In genomic region chr16:18288166-18288565, GRCm38 (mm10) we compare ENCODE assay signal across 8 mouse cellular contexts. TPM values are rescaled to one million over a fixed set of nuclear protein-coding genes. Genes with fewer than 3 reads are reported as not detected.
DNase-seq lines count a peak whose midpoint lies in the region; ATAC-seq and TF ChIP-seq lines count a peak whose summit lies in the region.

No protein-coding gene starts in this region.

- H3K9me3 ChIP-seq in heart, embryonic 10.5 days, result no peaks in the 10 kb centered on the region
- no peaks in the 10 kb centered on the region for H3K9me3 ChIP-seq in ES-E14 (ENCODE audit: control insufficient read depth, insufficient read depth, low read depth, low read length)
- no peaks in the 10 kb centered on the region for H3K9me3 ChIP-seq in embryonic facial prominence, embryonic 11.5 days (replicated peaks; ENCODE audit: control insufficient read depth, low read length)
- H3K9me3 ChIP-seq in hindbrain, embryonic 14.5 days (ENCODE audit: control insufficient read depth, low read length), result no peaks in the 10 kb centered on the region
- H3K9me3 ChIP-seq in midbrain, embryonic 13.5 days, result no peaks in the 10 kb centered on the region

- H3K9ac ChIP-seq in ES-E14 (ENCODE audit: insufficient read depth, low read depth, low read length, poor library complexity, severe bottlenecking), result peak overlapping the region; percentile 93
- peak overlapping the region; percentile 96 for H3K9ac ChIP-seq in embryonic facial prominence, embryonic 11.5 days (replicated peaks; ENCODE audit: low read length)
- peak overlapping the region; percentile 75 for H3K9ac ChIP-seq in hindbrain, embryonic 14.5 days
- peak overlapping the region; percentile 98 for H3K9ac ChIP-seq in midbrain, embryonic 13.5 days (replicated peaks)

- peaks cover 37% of the 10 kb centered on the region for H3K36me3 ChIP-seq in heart, embryonic 10.5 days
- peaks cover 20% of the 10 kb centered on the region for H3K36me3 ChIP-seq in ES-E14 (ENCODE audit: control insufficient read depth, insufficient read depth, low read length, poor library complexity, severe bottlenecking)
- H3K36me3 ChIP-seq in embryonic facial prominence, embryonic 11.5 days (replicated peaks; ENCODE audit: control insufficient read depth, insufficient read depth, low read depth, low read length), result peaks cover 11% of the 10 kb centered on the region
- peaks cover 18% of the 10 kb centered on the region for H3K36me3 ChIP-seq in hindbrain, embryonic 14.5 days (replicated peaks; ENCODE audit: control insufficient read depth, insufficient read depth)
- H3K36me3 ChIP-seq in midbrain, embryonic 13.5 days, result peaks cover 22% of the 10 kb centered on the region

- in situ Hi-C loops in ES-E14 (cut with MboI; ENCODE audit: low sequenced_read_pairs in 2 of 2, unreplicated experiment in 2 of 2), result no loop called here

- peaks cover 30% of the 10 kb centered on the region for H3K4me1 ChIP-seq in heart, embryonic 10.5 days
- H3K4me1 ChIP-seq in ES-E14 (ENCODE audit: control insufficient read depth in 2 of 2, insufficient read depth in 2 of 2, low read length in 2 of 2, poor library complexity in 1 of 2), result peaks cover 0 to 7% of the 10 kb centered on the region in 2 experiments; a peak in 2 of 4 replicates
- H3K4me1 ChIP-seq in embryonic facial prominence, embryonic 11.5 days (ENCODE audit: control insufficient read depth, insufficient read depth, low read length), result peaks cover 3% of the 10 kb centered on the region
- H3K4me1 ChIP-seq in hindbrain, embryonic 14.5 days (replicated peaks; ENCODE audit: control insufficient read depth, insufficient read depth, low read length), result peaks cover 25% of the 10 kb centered on the region
- H3K4me1 ChIP-seq in midbrain, embryonic 13.5 days (replicated peaks), result peaks cover 35% of the 10 kb centered on the region

- H3K27ac ChIP-seq in heart, embryonic 10.5 days, result peak overlapping the region; percentile 99
- H3K27ac ChIP-seq in ES-E14 (ENCODE audit: insufficient read depth, low read depth, low read length, poor library complexity, severe bottlenecking), result no peak overlapping the region
- peak overlapping the region; percentile 80 for H3K27ac ChIP-seq in embryonic facial prominence, embryonic 11.5 days (replicated peaks; ENCODE audit: low read depth, low read length)
- H3K27ac ChIP-seq in hindbrain, embryonic 14.5 days, result peak overlapping the region; percentile 72
- H3K27ac ChIP-seq in midbrain, embryonic 13.5 days, result peak overlapping the region; percentile 84; the same call in 1 of the 2 replicates

- 4% methylated on average over 4 of the region's 4 CpGs for WGBS in heart, embryonic 10.5 days
- WGBS in embryonic facial prominence, embryonic 11.5 days, result 2% methylated on average over 4 of the region's 4 CpGs
- WGBS in hindbrain, embryonic 14.5 days, result 2% methylated on average over 4 of the region's 4 CpGs
- WGBS in midbrain, embryonic 13.5 days, result under 1% methylated on average over 4 of the region's 4 CpGs

- H3K27me3 ChIP-seq in heart, embryonic 10.5 days (ENCODE audit: insufficient read depth, poor library complexity, severe bottlenecking), result no peaks in the 10 kb centered on the region
- H3K27me3 ChIP-seq in embryonic facial prominence, embryonic 11.5 days (ENCODE audit: control insufficient read depth, insufficient read depth, low read length), result no peaks in the 10 kb centered on the region
- no peaks in the 10 kb centered on the region for H3K27me3 ChIP-seq in hindbrain, embryonic 14.5 days (ENCODE audit: control insufficient read depth, insufficient read depth, low read length)
- H3K27me3 ChIP-seq in midbrain, embryonic 13.5 days, result no peaks in the 10 kb centered on the region

- peak overlapping the region; percentile 97 for H3K4me3 ChIP-seq in heart, embryonic 10.5 days
- H3K4me3 ChIP-seq in ES-E14 (ENCODE audit: insufficient read depth in 1 of 2, low read depth in 1 of 2, low read length in 2 of 2, poor library complexity in 1 of 2, severe bottlenecking in 1 of 2), result peak overlapping the region; percentile 89 to 99
- peak overlapping the region; percentile 74 for H3K4me3 ChIP-seq in embryonic facial prominence, embryonic 11.5 days (ENCODE audit: low read depth, low read length)
- H3K4me3 ChIP-seq in hindbrain, embryonic 14.5 days (replicated peaks; ENCODE audit: low read length), result peak overlapping the region; percentile 68
- peak overlapping the region; percentile 98 for H3K4me3 ChIP-seq in midbrain, embryonic 13.5 days (replicated peaks)

- DNase-seq in heart, embryonic 10.5 days (ENCODE audit: low spot score), result no peak
- no peak for DNase-seq in heart, postnatal 14 days
- DNase-seq in ES-E14 (ENCODE audit: low read depth, low spot score), result no peak
- peak; percentile 4 for DNase-seq in embryonic facial prominence, embryonic 11.5 days (ENCODE audit: low spot score)
- no peak for DNase-seq in hindbrain, embryonic 14.5 days (ENCODE audit: low spot score)
- DNase-seq in urinary bladder, postnatal 4 days (ENCODE audit: low spot score in 2 of 2), result no peak

- intact Hi-C loops in heart, postnatal 14 days (cut with DNase I), result no loop called here

- H3K4me2 ChIP-seq in embryonic facial prominence, embryonic 11.5 days (ENCODE audit: low read depth, low read length), result peak overlapping the region; percentile 71
- peak overlapping the region; percentile 95 for H3K4me2 ChIP-seq in hindbrain, embryonic 14.5 days (replicated peaks)
- peak overlapping the region; percentile 99 for H3K4me2 ChIP-seq in midbrain, embryonic 13.5 days (replicated peaks)

- no peak for ATAC-seq in embryonic facial prominence, embryonic 11.5 days (replicated peaks; ENCODE audit: insufficient number of reproducible peaks, low FRiP score, low TSS enrichment, low read depth)
- no peak for ATAC-seq in hindbrain, embryonic 14.5 days (ENCODE audit: low FRiP score)
- no peak for ATAC-seq in midbrain, embryonic 13.5 days
- no peak for ATAC-seq in granulocyte monocyte progenitor cell, adult 5-6 weeks (replicated peaks; ENCODE audit: poor library complexity, severe bottlenecking)

TF ChIP-seq in ES-E14, 5 proteins besides CTCF, POLR2A, EP300 and RAD21 (continues in another document):
- TF ChIP-seq HCFC1 (IDR thresholded peaks at IDR 0.05; ENCODE audit: borderline replicate concordance, insufficient read depth, low read length) (no peak), ZNF384 (IDR thresholded peaks at IDR 0.05; ENCODE audit: low read depth, low read length) (no peak)

RNA-seq across cellular contexts. Expression of gene Dgcr8, which starts 0.9 kb away (rescaled TPM):
- polyA plus RNA-seq in heart, embryonic 10.5 days (2016; fragmentation: Nextera tagmentation; extraction: Ambion mirVana), result 25.4 and 30.0 TPM in 2 replicates
- total RNA-seq in heart, postnatal 14 days (2021), result 10 to 100 TPM; 19.2 to 21.9 TPM
- total RNA-seq in ES-E14 (2012; rRNA removed), result 65.7 and 84.1 TPM in 2 replicates
- 31.3 and 32.2 TPM in 2 replicates for polyA plus RNA-seq in embryonic facial prominence, embryonic 11.5 days (2014; fragmentation: Nextera tagmentation; extraction: Ambion mirVana)
- polyA plus RNA-seq in hindbrain, embryonic 14.5 days (2014; fragmentation: Nextera tagmentation; extraction: Ambion mirVana), result 31.8 and 35.2 TPM in 2 replicates
- 36.3 and 39.7 TPM in 2 replicates for polyA plus RNA-seq in midbrain, embryonic 13.5 days (2015; fragmentation: Nextera tagmentation; extraction: Ambion mirVana)
- 48.5 and 52.2 TPM in 2 replicates for total RNA-seq in granulocyte monocyte progenitor cell, adult 5-6 weeks (2014; fragmentation: Nextera tagmentation)
- 46.3 and 54.4 TPM in 2 replicates for total RNA-seq in granulocyte monocyte progenitor cell, adult 5-6 weeks (2017)

RNA-seq across cellular contexts. Expression of gene Gm49776, which starts 30.0 kb away (rescaled TPM):
- 1.4 and 4.0 TPM in 2 replicates for polyA plus RNA-seq in heart, embryonic 10.5 days (2016; fragmentation: Nextera tagmentation; extraction: Ambion mirVana)
- not detected for total RNA-seq in heart, postnatal 14 days (2021)
- total RNA-seq in ES-E14 (2012; rRNA removed), result 0.63 and 1.7 TPM in 2 replicates
- polyA plus RNA-seq in embryonic facial prominence, embryonic 11.5 days (2014; fragmentation: Nextera tagmentation; extraction: Ambion mirVana), result 0.94 and 2.7 TPM in 2 replicates
- 5.3 TPM in 1 of 2 replicates, not detected in the other for polyA plus RNA-seq in hindbrain, embryonic 14.5 days (2014; fragmentation: Nextera tagmentation; extraction: Ambion mirVana)
- not detected in 2 replicates for polyA plus RNA-seq in midbrain, embryonic 13.5 days (2015; fragmentation: Nextera tagmentation; extraction: Ambion mirVana)
- total RNA-seq in granulocyte monocyte progenitor cell, adult 5-6 weeks (2014; fragmentation: Nextera tagmentation), result 2.1 TPM in 1 of 2 replicates, not detected in the other
- total RNA-seq in granulocyte monocyte progenitor cell, adult 5-6 weeks (2017), result not detected in 2 replicates

RNA-seq across cellular contexts. Expression of gene Ranbp1, which starts 39.6 kb away (rescaled TPM):
- polyA plus RNA-seq in heart, embryonic 10.5 days (2016; fragmentation: Nextera tagmentation; extraction: Ambion mirVana), result 601 and 873 TPM in 2 replicates
- total RNA-seq in heart, postnatal 14 days (2021), result 10 to 100 TPM; 43.6 to 52.4 TPM
- 302 and 410 TPM in 2 replicates for total RNA-seq in ES-E14 (2012; rRNA removed)
- polyA plus RNA-seq in embryonic facial prominence, embryonic 11.5 days (2014; fragmentation: Nextera tagmentation; extraction: Ambion mirVana), result 1,220 and 1,409 TPM in 2 replicates
- 411 and 415 TPM in 2 replicates for polyA plus RNA-seq in hindbrain, embryonic 14.5 days (2014; fragmentation: Nextera tagmentation; extraction: Ambion mirVana)
- 519 and 564 TPM in 2 replicates for polyA plus RNA-seq in midbrain, embryonic 13.5 days (2015; fragmentation: Nextera tagmentation; extraction: Ambion mirVana)
- 485 and 506 TPM in 2 replicates for total RNA-seq in granulocyte monocyte progenitor cell, adult 5-6 weeks (2014; fragmentation: Nextera tagmentation)
- total RNA-seq in granulocyte monocyte progenitor cell, adult 5-6 weeks (2017), result 446 and 556 TPM in 2 replicates

RNA-seq across cellular contexts. Expression of gene Trmt2a, which starts 39.7 kb away (rescaled TPM):
- polyA plus RNA-seq in heart, embryonic 10.5 days (2016; fragmentation: Nextera tagmentation; extraction: Ambion mirVana), result 83.3 and 111 TPM in 2 replicates
- 10 to 100 TPM; 21.8 to 24.9 TPM for total RNA-seq in heart, postnatal 14 days (2021)
- total RNA-seq in ES-E14 (2012; rRNA removed), result 99.3 and 102 TPM in 2 replicates
- polyA plus RNA-seq in embryonic facial prominence, embryonic 11.5 days (2014; fragmentation: Nextera tagmentation; extraction: Ambion mirVana), result 83.6 and 102 TPM in 2 replicates
- polyA plus RNA-seq in hindbrain, embryonic 14.5 days (2014; fragmentation: Nextera tagmentation; extraction: Ambion mirVana), result 70.9 and 77.0 TPM in 2 replicates
- 100 and 115 TPM in 2 replicates for polyA plus RNA-seq in midbrain, embryonic 13.5 days (2015; fragmentation: Nextera tagmentation; extraction: Ambion mirVana)
- 153 and 177 TPM in 2 replicates for total RNA-seq in granulocyte monocyte progenitor cell, adult 5-6 weeks (2014; fragmentation: Nextera tagmentation)
- 99.7 and 109 TPM in 2 replicates for total RNA-seq in granulocyte monocyte progenitor cell, adult 5-6 weeks (2017)

RNA-seq across cellular contexts. Expression of gene Zdhhc8, which starts 53.2 kb away (rescaled TPM):
- polyA plus RNA-seq in heart, embryonic 10.5 days (2016; fragmentation: Nextera tagmentation; extraction: Ambion mirVana), result 21.2 and 27.5 TPM in 2 replicates
- 10 to 100 TPM; 26.4 to 29.6 TPM for total RNA-seq in heart, postnatal 14 days (2021)
- 16.2 and 17.0 TPM in 2 replicates for total RNA-seq in ES-E14 (2012; rRNA removed)
- polyA plus RNA-seq in embryonic facial prominence, embryonic 11.5 days (2014; fragmentation: Nextera tagmentation; extraction: Ambion mirVana), result 9.3 and 11.6 TPM in 2 replicates
- 14.8 and 16.4 TPM in 2 replicates for polyA plus RNA-seq in hindbrain, embryonic 14.5 days (2014; fragmentation: Nextera tagmentation; extraction: Ambion mirVana)
- polyA plus RNA-seq in midbrain, embryonic 13.5 days (2015; fragmentation: Nextera tagmentation; extraction: Ambion mirVana), result 10.1 and 11.9 TPM in 2 replicates
- total RNA-seq in granulocyte monocyte progenitor cell, adult 5-6 weeks (2014; fragmentation: Nextera tagmentation), result 9.7 and 11.4 TPM in 2 replicates
- total RNA-seq in granulocyte monocyte progenitor cell, adult 5-6 weeks (2017), result 2.3 and 3.6 TPM in 2 replicates
